Mouse (Mus musculus) megakaryocyte, embryonic 14.5 days (primary cell): Measurements from ENCODE around the gene Fam43a.

Experiments
- FLI1 ChIP-seq: IDR thresholded peaks from 2 replicates; pipeline ENCODE4 v1.6.1; 2012; ENCODE audit warnings: low read length, inconsistent platforms, mixed read lengths
- GATA1 ChIP-seq: IDR thresholded peaks from 3 replicates; pipeline ENCODE4 v1.6.1; 2012; ENCODE audit warnings: mixed read lengths, low read length, inconsistent platforms, borderline replicate concordance

DNA sequence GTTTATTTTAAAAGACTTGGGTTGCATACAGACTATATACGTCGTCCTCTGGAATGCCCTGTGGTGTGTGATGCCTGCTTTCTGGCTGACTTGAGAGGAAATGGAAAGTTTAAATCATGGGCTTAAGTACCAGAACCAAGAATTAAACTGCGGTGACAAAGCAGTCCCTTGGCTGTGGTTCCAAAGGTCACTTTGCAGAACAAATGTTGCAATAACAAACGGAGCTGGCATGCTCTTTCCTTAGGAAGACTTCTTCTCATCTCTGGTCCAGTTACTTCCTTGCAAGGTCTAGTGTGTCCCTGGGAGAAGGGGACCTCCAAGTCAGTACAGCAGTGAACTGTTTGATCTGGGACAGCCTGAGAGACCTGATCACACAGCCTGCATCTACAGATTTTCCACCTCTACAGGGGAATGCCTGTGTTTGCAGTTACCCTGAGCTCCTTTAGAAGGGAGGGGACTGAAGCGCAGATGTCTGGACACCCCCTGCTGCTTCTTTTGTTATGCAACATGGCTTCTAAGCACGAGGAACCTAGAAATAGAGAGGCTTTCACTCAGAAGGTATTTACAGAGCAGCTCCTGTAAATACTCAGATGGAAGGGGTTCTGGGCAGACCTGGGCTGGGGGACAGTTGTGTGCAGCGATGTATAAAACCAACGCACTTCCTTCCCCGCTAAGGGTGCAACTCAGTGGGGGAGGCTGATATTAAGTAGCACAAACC is 46.5 kb downstream of the Fam43a start:
- TF ChIP-seq GATA1 (no peak), FLI1 (no peak)
